Mouse (Mus musculus) CH12.LX (cell line): Measurements from ENCODE around the gene Mrgprf. TPM values are rescaled to one million over a fixed set of nuclear protein-coding genes. Genes with fewer than 3 reads are reported as not detected.

Experiments
- DNase-seq: peaks from one replicate; pipeline ENCODE4 v3.0.0-alpha.2; 2013; ENCODE audit errors: extremely low read depth
- H3K27ac ChIP-seq: 2 replicates; pipeline ENCODE4 v1.5.1; 2012; ENCODE audit warnings: low read depth, mild to moderate bottlenecking, control low read depth, moderate library complexity; ENCODE audit not compliant: insufficient read depth
- H3K27me3 ChIP-seq: replicated peaks from 2 replicates; pipeline ENCODE3; 2012; ENCODE audit warnings: inconsistent platforms
- H3K36me3 ChIP-seq, 2 experiments: replicated peaks in 1 of 2; 2 replicates each; pipeline versions ENCODE3 to v1.6.1; 2012; ENCODE audit warnings: inconsistent platforms in 1 of 2, low read length in 1 of 2, mild to moderate bottlenecking in 1 of 2, mixed read lengths in 1 of 2, moderate library complexity in 1 of 2; ENCODE audit not compliant: control insufficient read depth in 1 of 2, insufficient read depth in 1 of 2
- H3K4me1 ChIP-seq, 2 experiments: 2 replicates each; pipeline ENCODE4 v1.6.1; 2012; ENCODE audit warnings: inconsistent platforms in 1 of 2, moderate library complexity in 1 of 2; ENCODE audit not compliant: insufficient read depth in 2 of 2, control insufficient read depth in 1 of 2
- H3K4me2 ChIP-seq: 2 replicates; pipeline ENCODE4 v1.6.1; 2012; ENCODE audit warnings: low read depth, mild to moderate bottlenecking, control low read depth; ENCODE audit not compliant: poor library complexity, insufficient read depth, severe bottlenecking
- H3K4me3 ChIP-seq, 3 experiments: fragments of 150-350 bp in 1 of 3; sonication (generic) in 1 of 3; replicated peaks in 1 of 3; 2 replicates each; pipeline versions ENCODE3 to v1.5.1; 2011 to 2012; ENCODE audit warnings: low read depth in 2 of 3, low read length in 2 of 3, mild to moderate bottlenecking in 2 of 3, moderate library complexity in 2 of 3, control low read depth in 1 of 3, improper control_type of control experiment in 1 of 3, inconsistent platforms in 1 of 3, mixed read lengths in 1 of 3; ENCODE audit not compliant: poor library complexity in 1 of 3
- H3K79me2 ChIP-seq: replicated peaks from 2 replicates; pipeline ENCODE4 v1.6.1; 2012; ENCODE audit warnings: mild to moderate bottlenecking, moderate library complexity; ENCODE audit not compliant: control insufficient read depth, poor library complexity, insufficient read depth, severe bottlenecking; ENCODE audit errors: extremely low read depth
- H3K9ac ChIP-seq: 2 replicates; pipeline ENCODE4 v1.6.1; 2012; ENCODE audit warnings: low read depth, mild to moderate bottlenecking, control low read depth, moderate library complexity; ENCODE audit not compliant: insufficient read depth
- H3K9me3 ChIP-seq: replicated peaks from 2 replicates; pipeline ENCODE3; 2012; ENCODE audit warnings: low read length, inconsistent platforms, mixed read lengths
- BHLHE40 ChIP-seq: IDR thresholded peaks from 2 replicates; pipeline ENCODE4 v1.6.1; 2011; ENCODE audit warnings: mild to moderate bottlenecking, low read depth, low read length, improper control_type of control experiment
- CHD2 ChIP-seq: IDR thresholded peaks from 2 replicates; pipeline ENCODE4 v1.6.1; 2011; ENCODE audit warnings: low read length, improper control_type of control experiment
- CTCF ChIP-seq, 2 experiments: IDR thresholded peaks in 1 of 2; conservative IDR thresholded peaks in 1 of 2; 2 replicates each; pipeline ENCODE4 v1.5.1; 2011 to 2012; ENCODE audit warnings: low read depth in 2 of 2, low read length in 2 of 2, improper control_type of control experiment in 1 of 2, inconsistent platforms in 1 of 2, mild to moderate bottlenecking in 1 of 2, moderate library complexity in 1 of 2
- ELF1 ChIP-seq: IDR thresholded peaks from 2 replicates; pipeline ENCODE4 v1.6.1; 2014; ENCODE audit warnings: low read depth, mild to moderate bottlenecking, inconsistent platforms, low read length, improper control_type of control experiment
- EP300 ChIP-seq: IDR thresholded peaks from 2 replicates; pipeline ENCODE4 v1.6.1; 2011; ENCODE audit warnings: low read length, improper control_type of control experiment
- ETS1 ChIP-seq: conservative IDR thresholded peaks from 2 replicates; pipeline ENCODE4 v1.6.1; 2012; ENCODE audit warnings: low read depth, mild to moderate bottlenecking, inconsistent platforms, low read length, improper control_type of control experiment, moderate library complexity
- HCFC1 ChIP-seq: IDR thresholded peaks from 2 replicates; pipeline ENCODE4 v1.6.1; 2012; ENCODE audit warnings: low read depth, mild to moderate bottlenecking, inconsistent platforms, low read length, improper control_type of control experiment
- JUN ChIP-seq: IDR thresholded peaks from 2 replicates; pipeline ENCODE4 v1.6.1; 2011; ENCODE audit warnings: low read depth, mild to moderate bottlenecking, low read length, improper control_type of control experiment, moderate library complexity; ENCODE audit not compliant: insufficient read depth
- JUND ChIP-seq: conservative IDR thresholded peaks from 2 replicates; pipeline ENCODE4 v1.6.1; 2011; ENCODE audit warnings: low read depth, low read length, improper control_type of control experiment
- KAT2A ChIP-seq: IDR thresholded peaks from 2 replicates; pipeline ENCODE4 v1.6.1; 2012; ENCODE audit warnings: low read length, improper control_type of control experiment, inconsistent platforms; ENCODE audit not compliant: insufficient replicate concordance
- MAFK ChIP-seq: IDR thresholded peaks from 2 replicates; pipeline ENCODE4 v1.6.1; 2011; ENCODE audit warnings: low read length, improper control_type of control experiment; ENCODE audit not compliant: insufficient replicate concordance
- MAX ChIP-seq: IDR thresholded peaks from 2 replicates; pipeline ENCODE4 v1.6.1; 2011; ENCODE audit warnings: low read length, improper control_type of control experiment
- MAZ ChIP-seq: IDR thresholded peaks from 2 replicates; pipeline ENCODE4 v1.6.1; 2012; ENCODE audit warnings: low read depth, mild to moderate bottlenecking, inconsistent platforms, low read length, improper control_type of control experiment, moderate library complexity
- MEF2A ChIP-seq: IDR thresholded peaks from 2 replicates; pipeline ENCODE4 v1.6.1; 2014; ENCODE audit warnings: low read depth, mild to moderate bottlenecking, inconsistent platforms, low read length, improper control_type of control experiment, borderline replicate concordance
- MXI1 ChIP-seq: IDR thresholded peaks from 2 replicates; pipeline ENCODE4 v1.6.1; 2011; ENCODE audit warnings: mild to moderate bottlenecking, low read depth, low read length, improper control_type of control experiment
- MYC ChIP-seq: IDR thresholded peaks from 2 replicates; pipeline ENCODE4 v1.6.1; 2011; ENCODE audit warnings: low read depth, mild to moderate bottlenecking, improper control_type of control experiment, low read length
- NELFE ChIP-seq: IDR thresholded peaks from 2 replicates; pipeline ENCODE4 v1.6.1; 2011; ENCODE audit warnings: low read depth, low read length, improper control_type of control experiment
- PAX5 ChIP-seq: IDR thresholded peaks from 2 replicates; pipeline ENCODE4 v1.6.1; 2012; ENCODE audit warnings: low read length, inconsistent platforms, mixed read lengths
- RAD21 ChIP-seq: IDR thresholded peaks from 2 replicates; pipeline ENCODE4 v1.6.1; 2011; ENCODE audit warnings: low read depth, mild to moderate bottlenecking, low read length, improper control_type of control experiment, moderate library complexity
- SMC3 ChIP-seq: IDR thresholded peaks from 2 replicates; pipeline ENCODE4 v1.6.1; 2011; ENCODE audit warnings: low read depth, low read length, improper control_type of control experiment
- TBP ChIP-seq: conservative IDR thresholded peaks from 2 replicates; pipeline ENCODE4 v1.6.1; 2011; ENCODE audit warnings: low read depth, low read length, improper control_type of control experiment
- USF1 ChIP-seq: IDR thresholded peaks from 2 replicates; pipeline ENCODE4 v1.6.1; 2014; ENCODE audit warnings: low read depth, mild to moderate bottlenecking, inconsistent platforms, low read length, improper control_type of control experiment
- dilution Hi-C: fragments of 300-500 bp; cut with MboI; formaldehyde crosslinking; loops from 2 replicates; pipeline ENCODE4 v1.14.3; 2020; ENCODE audit warnings: low sequenced_read_pairs; ENCODE audit not compliant: extremely low pct_unique_long_range_greater_than_20kb, extremely low pct_ligation_motif_present
- in situ Hi-C: fragments of 300-500 bp; cut with MboI; formaldehyde crosslinking; loops from 3 replicates; pipeline ENCODE4 v1.14.3; 2019; ENCODE audit warnings: low sequenced_read_pairs, low pct_ligation_motif_present, low pct_unique_long_range_greater_than_20kb, mixed read lengths
- polyA plus RNA-seq: library from polyadenylated mRNA; unstranded; fragments of >175 nt; gene quantifications from 2 replicates; pipeline ENCODE4 v1.2.1, GENCODE M21; 2012; ENCODE audit warnings: low read depth; ENCODE audit not compliant: insufficient read length
- total RNA-seq, 2 experiments: library from RNA; depleted of rRNA; stranded (reverse); fragments of 300-350 nt in 1 of 2; fragments of >200 nt in 1 of 2; gene quantifications; 2 replicates each; pipeline ENCODE4 v1.2.3; 2012 to 2014

Gene Mrgprf
- total and polyA plus RNA-seq, 3 experiments: not detected

- H3K9me3 ChIP-seq: peaks cover 6% of the 10 kb centered on the region
- no peak overlapping the region for H3K9ac ChIP-seq
- H3K36me3 ChIP-seq: no peaks in the 10 kb centered on the region
- no peak overlapping the region for H3K27ac ChIP-seq
- H3K27me3 ChIP-seq: peaks cover 44% of the 10 kb centered on the region
- H3K4me1 ChIP-seq: no peaks in the 10 kb centered on the region
- TF ChIP-seq TBP (no peak), PAX5 (no peak), MXI1 (no peak), HCFC1 (no peak), ETS1 (no peak), MAFK (no peak), RAD21 (no peak), CHD2 (no peak), MAX (no peak), USF1 (no peak), JUN (no peak)
- dilution Hi-C loops: no loop called here
- in situ Hi-C loops: no loop called here
- no peak for DNase-seq
- H3K79me2 ChIP-seq: no peaks in the 10 kb centered on the region
- no peak overlapping the region for H3K4me2 ChIP-seq
- no peak overlapping the region for H3K4me3 ChIP-seq
These were observed 35.1 kb downstream of the Mrgprf start for GRCm38 (mm10) chr7:145335616-145336332.

GRCm38 (mm10) chr7:145337889-145338288 is 37.3 kb downstream of the Mrgprf start:
- peaks cover 3% of the 10 kb centered on the region for H3K9me3 ChIP-seq
- DNase-seq: no peak
- dilution Hi-C loops: no loop called here

More at GRCm38 (mm10) chr7:145337889-145338288, 37.3 kb downstream of the Mrgprf start:
- Histone ChIP-seq H3K4me2 (no peak overlapping the region), H3K9ac (no peak overlapping the region), H3K4me3 (no peak overlapping the region), H3K27me3 (peaks cover 35% of the 10 kb centered on the region), H3K79me2 (no peaks in the 10 kb centered on the region), H3K36me3 (no peaks in the 10 kb centered on the region), H3K4me1 (no peaks in the 10 kb centered on the region), H3K27ac (no peak overlapping the region)
- no peak for TF ChIP-seq KAT2A
- TF ChIP-seq ELF1: no peak
- no peak for TF ChIP-seq MAX
- no peak for TF ChIP-seq JUND
- no peak for TF ChIP-seq NELFE
- no peak for TF ChIP-seq BHLHE40
- TF ChIP-seq MAFK: no peak
- TF ChIP-seq SMC3: no peak
- no peak for TF ChIP-seq MYC
- no peak for TF ChIP-seq TBP
- no peak for TF ChIP-seq MEF2A
- no peak for TF ChIP-seq CTCF (conservative IDR thresholded peaks at IDR 0.05 in 1 of 2, IDR thresholded peaks at IDR 0.05 in 1 of 2; ENCODE audit: low read depth in 2 of 2, low read length in 2 of 2)
- no peak for TF ChIP-seq EP300
- no peak for TF ChIP-seq MAZ
- in situ Hi-C loops: no loop called here
